Mouse (Mus musculus) bone marrow, adult 2 months (tissue): ENCODE measurements around the gene Copz1.

Experiments used
- CTCF ChIP-seq: fragments of 200-500 bp; IDR thresholded peaks from 2 replicates; pipeline ENCODE4 v1.5.1; 2011; ENCODE audit warnings: low read length, control low read depth; ENCODE audit not compliant: control insufficient read depth, insufficient read depth
- POLR2A ChIP-seq: fragments of 200-500 bp; IDR thresholded peaks from 2 replicates; pipeline ENCODE4 v1.6.1; 2011; ENCODE audit warnings: low read depth, mild to moderate bottlenecking, control low read depth, low read length, borderline replicate concordance; ENCODE audit not compliant: control insufficient read depth

GRCm38 (mm10) chr15:103257790-103258728 lies 14.5 kb upstream of the Copz1 start, which contains the start of gene Nfe2:
- TF ChIP-seq CTCF (peak; percentile 3; the same call in 1 of the 2 replicates), POLR2A (peak; percentile 96; the same call in 1 of the 2 replicates)
